Mouse (Mus musculus): Measurements from ENCODE around the gene Plk5.
"Not testable (repeated sequence)": the region's sequence is repeated elsewhere in the genome, so short reads cannot be mapped to it uniquely, and the experiment has no call there.

Plk5 gene

GRCm38 (mm10) chr10:80331636-80332524 is 24.4 kb upstream of the Plk5 start:
- DNase-seq, result peak in 1 of 2 experiments; percentile 53

DNA sequence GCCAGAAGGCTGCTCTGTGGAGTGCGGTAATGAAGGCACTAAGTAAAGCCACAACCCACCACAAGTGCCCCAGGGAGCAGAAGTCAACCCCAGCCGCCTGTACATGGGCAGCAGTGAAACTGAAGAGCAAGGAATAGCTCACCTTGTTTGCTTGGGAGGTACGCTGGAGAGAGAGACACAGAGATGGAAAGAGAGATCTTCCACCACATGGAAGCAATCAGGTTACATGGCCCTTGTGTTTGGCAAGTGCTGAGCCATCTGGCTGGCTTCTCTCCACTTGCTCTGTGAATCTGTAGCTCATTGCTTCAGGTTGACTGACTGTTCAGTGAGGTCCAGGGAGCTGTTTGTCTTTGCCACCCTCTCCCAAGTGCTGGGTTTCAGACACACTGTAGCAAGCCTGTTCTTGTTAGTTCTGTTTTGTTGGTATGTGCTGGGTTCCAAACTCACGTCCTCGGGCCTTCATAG is 23.7 kb upstream of the Plk5 start:
- DNase-seq, result no peak

DNA sequence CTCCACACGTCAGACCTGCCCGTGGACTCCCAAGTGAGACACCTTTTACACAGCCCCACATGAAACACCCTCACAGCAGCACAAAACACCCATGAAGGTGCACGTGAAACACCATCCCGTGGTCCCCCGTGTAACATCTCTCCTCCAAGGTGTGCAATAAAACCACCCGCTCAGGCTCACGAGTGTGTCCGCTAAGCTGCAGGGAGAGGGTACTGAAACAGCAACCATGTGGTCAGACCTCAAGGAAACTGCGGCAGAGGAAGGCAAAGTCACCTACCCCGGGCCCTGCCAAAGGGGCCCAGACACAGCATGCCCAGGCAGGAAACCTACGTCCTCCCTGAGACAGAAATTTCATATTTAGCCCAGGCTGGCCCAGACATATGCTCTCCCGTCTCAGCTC is 20.0 kb upstream of the Plk5 start:
- DNase-seq, result no peak

GRCm38 (mm10) chr10:80339941-80340750 is 16.1 kb upstream of the Plk5 start:
- peak; percentile 79 to 93 for DNase-seq

- DNase-seq, result no peak
These were observed 15.2 kb upstream of the Plk5 start for GRCm38 (mm10) chr10:80341026-80341425.

GRCm38 (mm10) chr10:80341491-80342304 is 14.6 kb upstream of the Plk5 start:
- DNase-seq, result no peak

DNA sequence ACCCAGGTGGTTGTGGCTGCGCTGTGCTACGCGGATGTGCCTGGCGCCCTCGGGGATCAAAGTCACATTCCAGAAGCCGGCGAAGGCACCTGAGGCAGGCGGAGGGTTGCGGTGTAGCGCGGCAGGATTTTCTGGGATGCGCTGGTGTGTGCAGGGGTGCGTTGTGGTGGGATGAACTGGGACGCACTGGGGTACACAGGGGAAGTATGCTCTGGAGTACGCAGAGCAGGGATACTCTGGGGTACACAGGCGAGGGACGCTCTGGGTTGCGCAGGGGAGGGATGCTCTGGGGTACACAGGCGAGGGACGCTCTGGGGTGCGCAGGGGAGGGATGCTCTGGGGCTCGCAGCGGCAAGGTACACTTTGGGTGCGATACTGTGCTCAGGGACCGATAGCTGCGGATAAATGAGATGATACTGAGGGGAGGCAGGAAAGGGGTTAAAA is 13.9 kb upstream of the Plk5 start:
- no peak for DNase-seq

DNA sequence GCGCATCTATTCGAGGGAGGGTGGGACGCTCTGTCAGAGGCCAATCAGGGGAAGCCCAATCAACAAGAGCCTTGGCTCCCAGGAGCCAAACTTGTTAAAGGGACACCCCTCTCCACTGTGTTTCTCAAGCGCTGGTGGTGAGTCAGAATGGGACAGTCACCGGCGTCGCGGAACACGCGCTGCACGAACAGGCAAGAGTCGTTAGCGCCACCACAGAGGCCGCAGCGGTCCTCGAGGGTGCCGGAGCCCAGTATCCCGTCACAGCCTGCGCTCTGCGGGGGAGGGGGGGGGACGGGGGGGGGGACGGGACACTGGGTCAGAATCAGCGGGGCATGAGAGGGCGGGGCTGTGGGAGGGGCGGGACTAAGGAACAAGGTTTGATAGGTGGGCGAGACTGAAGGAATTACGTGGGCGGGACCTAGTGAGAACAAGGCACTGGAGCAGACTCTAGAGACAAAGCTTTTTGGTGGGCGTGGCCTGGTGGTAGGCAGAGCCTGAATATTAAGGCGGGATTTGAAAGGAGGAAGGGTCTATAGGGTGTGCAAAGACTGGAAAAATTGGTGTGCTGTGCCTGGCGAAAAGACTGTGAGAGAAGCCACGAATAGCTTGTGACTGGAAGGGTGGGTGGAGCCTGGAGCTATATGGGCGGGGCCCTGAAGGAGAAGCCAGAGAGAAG is 13.4 kb upstream of the Plk5 start:
- DNase-seq, result peak; percentile 58 to 67

GRCm38 (mm10) chr10:80343425-80343895 is 12.8 kb upstream of the Plk5 start:
- DNase-seq, result no peak

DNA sequence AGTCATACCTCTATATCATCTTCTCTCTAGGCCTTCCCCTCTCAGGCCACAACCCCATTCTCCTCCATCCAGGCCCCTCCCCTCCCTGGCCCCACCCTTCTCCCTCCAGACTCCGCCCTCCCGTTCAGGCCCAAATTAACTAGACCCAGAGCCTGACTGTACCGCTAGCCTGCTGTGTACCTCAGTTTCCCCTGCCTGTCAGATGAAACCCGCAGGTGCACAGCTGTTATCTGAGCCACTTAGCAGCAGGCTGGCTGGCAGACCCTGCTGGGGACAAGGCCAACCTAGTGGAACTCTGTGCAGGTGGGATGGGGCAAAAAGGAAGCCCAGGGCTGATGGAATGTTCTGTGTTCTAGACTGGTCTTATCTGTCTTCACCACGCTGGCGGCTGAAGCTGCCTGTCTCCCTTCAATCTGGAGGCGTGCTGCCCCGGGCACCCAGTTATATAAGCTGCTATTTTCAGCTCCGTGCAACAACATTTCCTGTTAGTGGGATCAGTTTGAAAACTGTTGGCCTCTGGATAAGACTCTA is 12.1 kb upstream of the Plk5 start:
- DNase-seq, result peak; percentile 47 to 60

DNA sequence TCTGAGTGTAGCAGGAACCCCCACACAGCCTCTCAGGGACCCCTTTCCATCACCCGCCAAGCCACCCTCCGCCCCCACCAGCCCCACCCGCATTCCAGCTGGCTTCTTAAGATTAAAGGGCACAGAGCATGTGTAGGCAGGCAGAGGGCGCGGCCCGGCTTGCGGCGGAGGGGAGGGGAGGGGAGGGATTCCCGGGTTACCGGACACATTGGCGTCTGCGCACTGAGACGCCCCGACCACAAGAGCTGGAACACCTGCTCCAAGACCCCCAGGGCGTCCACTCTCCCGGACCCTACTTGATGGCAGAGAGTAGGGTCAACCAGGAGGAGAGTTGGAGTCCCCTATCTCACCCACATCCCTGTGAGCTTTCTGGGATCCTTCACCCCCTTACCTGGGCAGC is 11.1 kb upstream of the Plk5 start:
- peak in 1 of 2 experiments; percentile 44 for DNase-seq

- DNase-seq, result not testable (repeated sequence)
These were observed 10.3 kb upstream of the Plk5 start for GRCm38 (mm10) chr10:80345929-80346328.

- no peak for DNase-seq
These were observed 8.7 kb upstream of the Plk5 start for GRCm38 (mm10) chr10:80347514-80347967.

- DNase-seq, result peak in 1 of 2 experiments; percentile 71
These were observed 7.9 kb upstream of the Plk5 start, which contains the start of gene Adamtsl5 for GRCm38 (mm10) chr10:80348244-80348781. TSS of gene Adamtsl5 (minus strand) at chr10:80348412.

DNA sequence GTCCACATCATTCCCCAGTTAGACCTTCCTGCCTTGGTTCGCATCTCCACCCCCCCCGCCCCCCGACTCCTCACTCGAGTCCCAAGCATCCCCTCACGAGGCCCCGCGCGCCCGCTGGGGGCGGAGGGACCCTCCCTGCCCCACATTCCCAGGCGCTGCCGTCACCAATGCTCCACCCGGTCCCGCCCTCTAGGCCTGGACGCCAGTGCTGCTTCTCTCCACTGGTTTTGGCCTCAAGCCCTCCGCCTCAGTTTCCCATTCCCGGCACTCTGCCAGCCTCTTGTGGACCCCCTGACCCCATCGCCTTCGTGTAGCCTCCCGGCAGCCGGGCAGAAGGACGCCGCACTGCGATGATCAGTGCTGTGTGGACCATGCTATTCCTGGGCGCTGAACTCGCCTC is 7.3 kb upstream of the Plk5 start:
- DNase-seq, result no peak

DNA sequence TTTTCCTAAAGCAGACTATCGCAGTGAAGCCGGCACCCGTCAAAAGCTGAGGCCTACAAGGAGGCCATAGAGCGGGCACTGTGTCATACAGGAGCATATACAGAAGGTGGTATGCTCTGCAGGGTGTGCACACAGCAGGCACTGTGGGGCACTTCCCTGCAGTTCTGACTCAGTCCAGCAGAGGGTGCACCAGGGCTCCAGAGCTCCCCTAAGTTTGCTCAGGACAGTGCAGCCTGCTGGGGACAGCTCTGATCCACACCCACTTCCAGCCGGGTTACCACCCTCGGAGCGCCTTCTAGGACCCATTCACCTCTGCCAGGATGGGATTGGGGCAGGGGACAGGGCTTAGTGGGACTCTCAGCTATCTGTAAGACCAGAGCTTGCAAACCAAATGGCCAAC is 6.0 kb upstream of the Plk5 start:
- DNase-seq, result peak; percentile 84 to 95

DNA sequence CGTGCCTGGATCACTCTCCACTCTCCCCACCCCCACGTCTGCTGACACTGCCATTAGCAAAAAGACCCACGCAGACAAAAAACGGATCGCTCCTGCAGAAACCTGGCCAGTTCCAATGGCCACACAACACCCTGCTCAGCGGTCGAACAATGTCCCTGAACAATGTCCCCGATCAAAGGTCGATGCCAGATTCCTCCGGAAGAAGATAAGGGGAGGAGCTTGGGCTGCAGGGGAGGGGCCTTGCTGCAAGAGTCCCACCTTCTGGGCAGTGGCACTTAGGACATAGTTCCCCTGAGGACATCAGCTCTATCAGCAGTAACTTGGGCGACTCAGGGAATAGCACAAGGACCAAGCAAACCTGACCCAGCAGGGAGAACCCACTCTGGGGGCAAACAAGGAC is 4.4 kb upstream of the Plk5 start:
- peak; percentile 77 to 85 for DNase-seq

- DNase-seq, result no peak
These were observed 3.5 kb upstream of the Plk5 start for GRCm38 (mm10) chr10:80352727-80353126.

GRCm38 (mm10) chr10:80355431-80355830 is 828 bp upstream of the Plk5 start:
- no peak for DNase-seq

GRCm38 (mm10) chr10:80356737-80357136 is 478 bp downstream of the Plk5 start:
- no peak for DNase-seq

DNA sequence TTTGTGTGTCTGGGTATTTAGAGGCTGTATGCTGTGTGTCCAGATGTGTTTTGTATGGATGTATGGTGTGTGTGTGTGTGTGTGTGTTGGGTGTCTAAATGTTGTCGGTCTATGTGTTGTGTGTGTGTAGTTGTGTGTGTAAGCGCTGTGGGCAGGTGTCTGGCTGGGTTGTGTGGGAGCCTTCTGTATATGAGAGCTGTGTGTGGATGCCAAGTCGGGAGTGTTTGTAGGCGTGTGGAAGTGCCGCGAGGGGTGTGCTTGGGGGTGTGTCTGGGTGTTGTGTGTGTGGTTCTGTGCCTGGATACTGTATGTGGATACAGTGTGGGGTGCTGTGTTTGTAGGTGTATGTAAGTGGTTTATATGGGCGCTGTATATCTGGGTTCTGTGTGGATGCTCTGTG is 1.1 kb downstream of the Plk5 start:
- no peak for DNase-seq
